Mouse (Mus musculus): ENCODE measurements at regions not wholly inside any gene's neighbourhood (a gene's known extent, or its start where the extent isn't known, plus 50 kb on each side); places are given as distances from the start of the nearest gene placed in this dataset.
A peak's percentile ranks its signal among the peaks of the same experiment; 100 is the strongest.
"Not testable (repeated sequence)": the region's sequence is repeated elsewhere in the genome, so short reads cannot be mapped to it uniquely, and the experiment has no call there.

DNA sequence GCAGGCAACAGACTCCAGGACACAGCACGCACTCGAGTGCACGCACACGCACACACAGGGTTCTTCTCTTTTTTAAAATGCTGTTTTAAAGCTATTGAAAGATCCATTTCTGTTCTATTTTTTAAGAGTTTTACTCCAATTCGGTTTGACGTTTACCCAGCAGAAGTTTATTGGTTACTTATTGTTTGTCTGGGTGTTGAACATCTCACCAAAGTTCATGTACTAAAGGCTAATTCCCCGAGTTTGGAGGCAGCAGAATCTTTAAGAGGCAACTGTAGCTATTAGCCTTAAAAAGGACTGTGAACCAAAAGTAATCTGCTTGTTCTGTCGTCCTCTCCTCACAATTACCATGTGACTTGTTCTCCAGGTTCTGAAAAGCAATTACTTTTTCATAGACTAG, 263.0 kb upstream of the Nfia start:
- no peak for DNase-seq (ENCODE audit: low read depth)

GRCm38 (mm10) chr4:97505734-97506133, 266.8 kb upstream of the Nfia start:
- DNase-seq (ENCODE audit: low read depth) = no peak

GRCm38 (mm10) chr4:97491248-97491804, 281.2 kb upstream of the Nfia start:
- DNase-seq (ENCODE audit: low read depth) = no peak

DNA sequence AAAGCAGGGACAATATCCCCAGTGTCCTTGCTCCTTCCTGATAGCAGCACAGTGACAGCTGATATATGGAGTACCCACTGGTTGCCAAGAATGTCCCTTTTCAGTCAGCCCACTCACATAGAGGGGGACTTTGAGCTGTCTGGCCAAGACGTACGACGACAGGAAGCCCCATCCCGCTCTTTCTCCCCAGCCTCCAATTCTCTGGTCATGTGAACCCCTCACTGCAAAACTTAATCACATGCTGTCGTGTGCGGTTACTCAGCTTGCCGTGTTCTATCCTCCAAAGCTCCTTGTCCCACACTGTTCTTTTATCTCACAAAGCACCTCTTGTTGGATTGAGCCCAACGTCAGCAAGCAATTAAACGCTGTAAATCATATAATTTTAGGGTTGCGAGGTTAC, 286.2 kb upstream of the Nfia start:
- DNase-seq (ENCODE audit: low read depth) = no peak

DNA sequence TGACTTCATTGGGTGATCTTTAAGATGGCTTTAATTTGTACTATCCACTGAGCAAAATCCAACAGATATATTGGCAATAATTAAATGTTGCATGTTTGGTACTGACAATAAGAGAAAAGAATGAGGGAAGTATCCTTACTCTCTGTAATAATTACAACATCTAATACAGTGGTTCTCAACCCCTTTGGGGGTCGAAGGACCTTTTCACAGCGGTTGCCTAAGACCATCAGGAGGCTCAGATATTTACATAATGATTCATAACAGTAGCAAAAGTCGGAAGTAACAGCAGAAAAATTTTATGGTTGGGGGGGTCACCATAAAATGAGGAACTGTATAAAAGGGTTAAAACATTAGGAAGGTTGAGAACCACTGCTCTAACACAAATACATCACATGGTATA, 287.3 kb upstream of the Nfia start:
- no peak for DNase-seq (ENCODE audit: low read depth)

DNA sequence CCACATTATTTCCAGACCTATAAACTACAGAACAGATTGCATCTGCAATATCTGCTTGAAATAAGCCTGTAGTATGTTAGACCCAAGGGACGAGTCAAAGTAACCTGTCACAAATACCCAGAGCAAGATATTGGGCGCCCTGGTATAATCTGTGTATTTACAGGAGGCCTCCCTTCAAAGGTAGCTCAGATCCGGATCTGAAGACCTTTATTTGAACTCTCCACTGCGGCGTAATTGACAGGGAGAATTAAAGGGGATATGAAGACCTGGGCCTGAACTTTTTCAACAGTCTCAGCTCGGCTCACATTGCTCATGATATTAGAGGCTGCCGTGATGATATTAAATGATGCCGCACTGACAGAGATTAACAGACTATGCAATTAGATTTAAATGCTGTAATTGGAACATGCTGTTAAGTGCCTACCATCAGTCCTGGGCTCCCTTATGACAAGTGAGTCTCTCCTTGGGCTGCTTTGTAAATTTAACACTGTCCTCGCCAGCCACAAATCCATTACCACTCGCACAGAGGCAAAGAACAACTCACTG, 289.8 kb upstream of the Nfia start:
- DNase-seq (ENCODE audit: low read depth) = no peak

DNA sequence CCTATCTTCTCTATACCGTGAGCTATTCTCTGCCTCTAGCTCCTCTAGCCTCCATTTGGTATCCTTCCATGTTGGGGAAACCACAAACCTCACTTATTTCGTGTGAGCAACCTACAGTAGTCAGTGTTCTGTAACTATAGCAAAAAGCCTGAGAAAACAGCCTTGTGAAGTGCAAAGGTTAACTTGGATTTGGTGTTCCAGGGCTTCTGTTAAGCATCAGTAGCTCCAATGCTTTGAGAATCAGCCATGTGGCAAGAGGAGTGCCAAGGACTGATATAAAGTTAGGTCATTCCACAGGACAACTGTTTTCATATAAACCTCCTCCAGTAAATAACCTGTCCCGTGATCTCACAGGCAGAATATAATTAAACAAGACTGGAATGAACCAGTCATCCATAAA, 290.7 kb upstream of the Nfia start:
- no peak for DNase-seq (ENCODE audit: low read depth)

DNA sequence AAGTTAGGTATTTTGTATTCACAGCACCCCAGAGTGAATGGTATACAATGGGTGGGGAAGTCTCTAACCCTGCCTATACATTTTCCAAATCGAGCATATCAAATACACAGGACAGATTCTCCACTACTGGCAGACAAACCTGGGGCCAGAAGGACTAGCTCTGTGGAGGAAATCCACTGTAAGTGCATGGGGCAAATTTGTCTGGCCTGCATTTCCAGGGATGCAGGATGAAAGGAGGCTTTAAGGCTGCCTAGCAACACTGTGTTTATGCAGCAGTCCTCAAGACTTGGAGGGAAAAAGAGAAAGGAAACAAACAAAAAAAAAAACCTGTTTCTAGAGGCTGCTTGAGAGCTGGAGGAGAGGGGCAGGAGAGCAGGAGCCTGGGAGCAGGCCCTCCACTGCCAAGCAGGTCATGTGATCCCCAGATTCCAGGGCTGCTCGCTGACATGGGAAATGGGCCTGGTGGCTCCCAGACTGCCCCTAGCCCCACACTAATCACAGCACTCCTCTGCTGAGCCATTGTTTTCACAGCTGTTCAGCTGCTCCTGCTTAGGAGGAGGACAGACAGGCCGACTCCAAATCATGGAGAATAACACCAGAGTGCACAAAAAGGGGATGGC, 293.7 kb upstream of the Gm10192 start:
- no peak for DNase-seq (ENCODE audit: low read depth)

GRCm38 (mm10) chr4:97473492-97473891, 290.5 kb upstream of the Gm10192 start:
- not testable (repeated sequence) for DNase-seq (ENCODE audit: low read depth)

DNA sequence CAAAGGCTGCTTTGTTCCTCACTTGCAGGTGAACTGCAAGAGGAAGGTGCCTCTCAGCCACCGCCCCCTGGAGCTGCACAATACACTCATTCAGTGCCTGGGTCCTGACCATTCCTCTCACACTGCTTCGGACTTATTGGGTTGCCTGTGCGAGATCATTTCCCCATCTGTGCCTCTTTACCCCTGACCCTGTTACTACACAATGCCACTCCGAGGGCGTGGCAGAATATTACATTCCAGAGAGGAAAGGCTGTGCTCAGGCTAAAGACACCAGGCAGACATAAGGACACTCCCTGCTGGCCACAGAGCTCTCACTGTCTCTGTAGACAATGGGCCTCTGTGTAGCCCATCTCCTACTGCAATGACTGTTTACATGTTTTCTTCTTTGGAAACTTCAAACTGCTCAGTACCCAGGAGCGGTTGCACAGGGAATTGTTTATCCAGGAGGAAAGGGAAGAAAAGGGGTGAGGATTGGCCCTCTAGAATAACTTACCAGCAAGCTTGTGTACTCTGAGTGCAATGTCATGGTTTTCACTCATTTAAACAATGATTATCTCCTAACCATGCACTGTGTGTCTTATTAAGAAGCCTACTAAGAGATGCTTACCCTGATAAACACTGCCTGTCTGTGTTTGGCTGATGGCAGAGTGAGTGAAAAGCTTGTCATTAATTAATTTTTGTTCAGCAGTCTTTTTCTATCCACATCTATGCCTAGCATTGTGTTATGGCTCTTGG, 283.1 kb upstream of the Gm10192 start:
- DNase-seq (ENCODE audit: low read depth) = no peak

DNA sequence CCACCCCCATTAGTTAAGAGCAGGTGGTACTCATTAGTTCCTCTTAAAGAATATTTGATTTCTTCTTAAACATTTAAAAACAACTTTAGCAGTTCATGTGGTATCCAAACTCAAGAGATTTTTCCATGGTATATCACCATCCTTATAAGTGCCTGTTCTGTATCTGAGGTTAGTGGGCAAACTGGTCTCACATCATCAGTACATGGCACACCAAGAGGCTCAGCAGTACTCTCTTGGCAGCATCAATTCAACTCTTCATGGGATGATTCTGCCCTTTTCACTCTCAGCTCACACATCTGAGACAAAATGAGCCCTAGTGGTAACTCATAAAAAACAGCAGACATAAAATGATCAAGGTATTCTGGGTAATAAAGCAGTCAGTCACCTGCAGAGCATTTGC, 282.6 kb upstream of the Gm10192 start:
- no peak for DNase-seq (ENCODE audit: low read depth)

DNA sequence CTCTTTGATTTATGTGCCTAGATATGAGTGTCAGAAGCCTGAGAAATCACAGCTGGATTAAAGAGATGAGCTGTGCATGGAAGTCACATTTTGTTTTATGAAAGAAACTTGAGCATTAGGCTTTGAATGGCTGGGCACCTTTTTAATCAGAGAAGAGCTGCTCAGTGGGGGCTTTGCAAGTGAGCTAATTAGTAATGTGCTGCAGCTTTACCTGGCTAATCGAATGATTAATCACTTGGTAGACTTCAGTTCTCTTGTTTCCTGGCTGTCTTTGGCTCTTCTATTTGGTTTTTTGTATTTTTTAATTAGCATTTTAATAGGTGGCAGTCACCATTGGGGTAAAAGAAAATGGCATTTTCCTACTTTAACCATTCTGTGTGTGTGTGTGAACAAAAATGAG, 278.2 kb upstream of the Gm10192 start:
- no peak for DNase-seq (ENCODE audit: low read depth)

DNA sequence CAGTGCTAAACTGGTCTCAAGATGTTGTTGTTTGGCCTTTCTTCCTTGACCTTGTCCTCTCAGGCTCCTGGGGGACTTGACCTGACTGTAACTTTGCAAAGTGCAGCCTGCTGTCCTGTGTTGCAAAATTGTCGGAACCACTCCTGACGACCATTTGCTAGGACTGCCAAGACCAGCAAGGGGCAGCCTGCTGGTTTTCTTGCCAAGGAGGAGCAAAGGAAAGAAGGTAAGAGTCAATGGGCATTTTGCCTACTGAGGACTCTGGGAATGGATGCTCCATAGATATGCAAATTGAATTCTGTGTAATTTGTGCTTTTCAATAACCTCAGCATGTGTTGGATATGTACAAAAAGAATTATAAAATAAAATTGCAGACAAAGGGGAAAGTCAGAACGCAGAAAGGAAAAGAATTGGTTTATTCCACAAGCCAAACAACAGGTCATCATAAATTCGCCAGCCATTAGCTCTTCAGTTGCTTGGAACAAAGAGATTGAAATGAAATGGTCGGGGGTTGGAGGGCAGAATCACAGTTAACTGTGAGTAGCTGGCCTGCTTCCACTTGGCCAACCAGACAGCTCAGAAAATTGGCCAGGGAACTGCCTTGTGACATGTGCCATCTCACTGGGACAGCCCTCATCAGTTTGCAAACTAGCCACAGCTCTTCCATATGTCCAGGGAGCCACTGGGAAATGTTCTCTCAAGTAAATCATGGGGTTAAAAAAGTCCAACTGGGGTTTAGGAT, 256.5 kb upstream of the Gm10192 start:
- no peak for DNase-seq (ENCODE audit: low read depth)

DNA sequence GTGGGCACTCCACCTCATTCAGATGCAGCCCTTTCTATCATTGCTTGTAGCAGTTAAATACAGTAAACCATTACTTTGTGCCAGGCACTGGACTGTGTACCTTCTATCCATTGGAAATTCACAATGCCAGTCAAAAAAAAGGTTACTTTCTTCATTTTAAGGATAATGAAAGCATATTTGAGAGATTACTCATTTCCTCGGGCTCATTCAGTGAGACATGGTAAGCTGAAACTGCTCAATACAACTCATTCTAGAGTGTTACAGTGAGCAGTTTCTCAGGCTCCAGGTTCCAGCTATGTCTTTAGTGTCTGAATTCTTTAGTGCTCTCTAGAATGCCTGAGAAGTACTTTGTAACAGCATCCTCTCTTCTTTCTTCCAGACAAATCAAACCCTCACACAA, 249.7 kb upstream of the Gm10192 start:
- no peak for DNase-seq (ENCODE audit: low read depth)

GRCm38 (mm10) chr4:97432094-97432493, 249.1 kb upstream of the Gm10192 start:
- no peak for DNase-seq (ENCODE audit: low read depth)

DNA sequence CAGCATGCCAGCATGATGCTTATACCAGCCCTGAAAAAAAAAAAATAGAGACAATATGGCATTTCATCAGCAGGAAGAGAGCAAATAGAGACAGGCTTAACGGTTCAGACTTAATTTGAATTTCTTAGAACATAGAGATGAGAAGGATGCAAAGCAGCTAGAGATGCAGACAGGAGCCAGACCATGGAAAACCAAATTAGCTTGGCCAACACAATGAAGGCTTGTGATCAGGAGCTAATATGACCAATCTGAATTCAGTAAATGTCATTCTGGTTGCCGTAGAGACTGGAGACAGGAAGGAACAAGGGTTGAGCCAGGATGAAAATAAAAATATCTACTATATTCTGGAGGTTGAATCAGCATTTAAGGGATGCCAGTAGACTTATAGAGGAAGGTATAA, 248.3 kb upstream of the Gm10192 start:
- DNase-seq (ENCODE audit: low read depth) = no peak

DNA sequence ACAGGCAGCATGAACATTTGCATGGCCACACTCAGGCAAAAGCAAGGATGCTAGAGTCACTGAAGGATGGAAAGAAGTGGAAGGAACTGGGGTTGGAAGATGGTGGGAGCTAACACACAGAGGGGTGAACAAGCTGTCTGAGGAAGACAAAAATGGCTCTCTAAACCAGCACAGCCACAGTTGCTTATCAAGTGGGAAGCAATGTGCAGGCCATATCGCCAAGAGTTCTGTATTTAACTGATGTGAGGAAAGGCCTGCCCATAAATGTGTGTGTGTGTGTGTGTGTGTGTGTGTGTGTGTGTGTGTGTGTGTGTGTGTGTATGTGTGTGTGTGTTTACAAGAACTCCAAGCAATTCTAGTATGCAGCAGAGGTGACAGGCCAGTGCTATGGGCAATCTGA, 236.9 kb upstream of the Gm10192 start:
- DNase-seq (ENCODE audit: low read depth) = no peak

GRCm38 (mm10) chr4:97418616-97419015, 235.7 kb upstream of the Gm10192 start:
- DNase-seq (ENCODE audit: low read depth) = peak; percentile 5

DNA sequence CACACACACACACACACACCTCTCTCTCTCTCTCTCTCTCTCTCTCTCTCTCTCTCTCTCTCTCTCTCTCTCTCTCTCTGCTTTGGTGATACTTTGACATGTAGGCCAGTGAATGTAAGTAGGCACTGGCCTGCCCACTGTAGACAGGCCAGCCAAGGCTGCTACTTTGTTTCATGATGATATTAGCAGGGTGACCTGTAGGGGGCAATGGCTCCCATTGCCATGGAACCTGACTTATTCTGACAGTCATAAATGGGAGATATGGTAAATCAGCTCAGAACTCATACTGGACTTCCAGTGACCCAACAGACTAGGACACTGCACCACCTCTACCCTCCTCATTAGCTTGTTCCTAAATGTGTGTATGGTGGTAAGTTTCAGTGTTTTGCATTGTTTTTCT, 235.0 kb upstream of the Gm10192 start:
- DNase-seq (ENCODE audit: low read depth) = peak; percentile 19

GRCm38 (mm10) chr4:97408633-97409296, 225.8 kb upstream of the Gm10192 start:
- DNase-seq (ENCODE audit: low read depth) = no peak

DNA sequence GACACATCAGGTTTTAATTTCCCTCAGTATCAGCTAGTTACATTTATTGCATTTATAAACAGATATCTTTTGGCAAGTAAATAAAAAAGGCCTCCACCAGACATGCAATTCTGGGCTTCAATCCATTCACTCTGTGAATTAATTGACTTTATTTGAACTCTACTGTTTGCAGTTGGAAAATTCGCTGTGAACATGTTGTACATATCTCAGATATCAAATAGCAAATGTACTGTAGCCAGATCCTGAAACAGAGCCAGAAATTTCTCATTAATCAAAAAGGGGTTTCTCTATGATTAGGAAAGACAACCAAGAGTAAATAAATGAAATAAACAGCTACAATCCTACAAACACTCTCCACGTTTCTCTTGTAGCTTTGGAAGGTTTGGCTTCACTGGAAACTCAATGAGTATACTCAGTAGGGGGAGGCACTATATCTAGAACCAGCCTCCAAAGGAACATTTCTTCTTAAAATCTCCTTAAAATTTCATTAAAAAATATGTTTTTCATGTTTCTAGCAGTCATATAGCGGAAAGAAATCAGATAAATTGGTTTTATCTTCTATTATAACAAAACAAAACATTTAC, 211.8 kb upstream of the Gm10192 start:
- no peak for DNase-seq (ENCODE audit: low read depth)

DNA sequence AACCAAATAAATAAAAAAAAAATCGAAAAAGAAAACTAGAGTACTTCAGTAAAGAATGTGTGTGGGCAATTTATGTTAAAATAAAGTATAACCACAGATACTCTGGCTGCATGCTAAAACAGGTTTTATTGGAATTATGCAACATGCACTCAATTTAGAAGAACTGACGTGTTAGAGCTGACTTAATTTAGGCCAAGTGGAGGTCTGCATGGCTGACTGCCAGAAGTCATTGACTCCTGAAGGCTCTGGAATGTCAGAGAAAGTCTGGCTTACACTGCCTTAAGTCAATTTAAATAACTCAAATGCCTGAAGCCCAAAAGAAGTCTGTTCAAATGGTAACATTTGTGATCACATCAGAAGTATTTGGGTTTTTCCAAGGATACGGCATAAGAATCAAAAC, 198.1 kb upstream of the Gm10192 start:
- peak; percentile 27 for DNase-seq (ENCODE audit: low read depth)

Data from NIH3T3 (cell line).